Mouse (Mus musculus) T-cell, adult 2 months (primary cell): Measurements from ENCODE around the gene Ttll11.

Source experiments
- DNase-seq: peaks from one replicate; pipeline ENCODE4 v3.0.0; 2022; ENCODE audit warnings: low spot score

Ttll11 gene

GRCm38 (mm10) chr2:35767834-35768537, 211.7 kb downstream of the Ttll11 start:
- no peak for DNase-seq

DNA sequence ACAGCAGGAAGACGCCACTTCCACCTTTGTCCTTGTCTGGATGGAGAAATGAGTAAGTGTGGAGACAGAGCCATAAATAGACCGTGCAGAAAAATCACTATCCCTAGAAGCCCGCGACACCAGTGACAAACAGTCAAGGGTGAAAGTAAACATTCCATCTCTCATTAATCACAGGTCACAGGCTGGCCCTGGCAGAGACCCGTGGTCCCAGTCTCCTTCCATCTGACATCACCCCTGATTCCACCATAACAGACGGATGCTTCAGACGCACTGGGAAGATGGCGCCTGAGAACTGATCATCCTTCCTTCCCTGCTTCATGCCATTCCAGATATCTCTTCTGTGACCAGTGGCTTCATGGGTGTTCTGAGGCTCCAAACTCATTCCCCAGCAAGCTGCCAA, 215.4 kb downstream of the Ttll11 start:
- DNase-seq: no peak

GRCm38 (mm10) chr2:35763818-35764217, 215.9 kb downstream of the Ttll11 start:
- no peak for DNase-seq

DNA sequence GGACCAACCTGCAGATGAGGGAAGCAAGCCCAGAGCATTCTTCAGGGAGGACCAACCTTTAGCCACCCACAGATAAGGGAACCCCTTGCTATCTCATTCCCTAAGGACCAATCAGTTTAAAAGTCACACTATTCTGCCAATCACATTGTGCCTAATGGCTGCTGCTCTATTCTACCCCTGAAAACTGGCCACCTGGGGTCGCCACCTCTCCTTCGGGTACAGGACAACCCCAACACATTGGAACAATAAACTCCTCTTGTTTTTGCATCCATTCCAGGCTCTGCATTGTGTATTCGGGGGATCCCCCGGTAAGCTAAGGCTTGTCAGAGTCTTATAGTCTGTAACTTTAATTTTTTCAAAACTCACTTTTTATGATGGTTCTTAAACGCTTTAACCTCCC, 218.3 kb downstream of the Ttll11 start:
- DNase-seq: no peak

DNA sequence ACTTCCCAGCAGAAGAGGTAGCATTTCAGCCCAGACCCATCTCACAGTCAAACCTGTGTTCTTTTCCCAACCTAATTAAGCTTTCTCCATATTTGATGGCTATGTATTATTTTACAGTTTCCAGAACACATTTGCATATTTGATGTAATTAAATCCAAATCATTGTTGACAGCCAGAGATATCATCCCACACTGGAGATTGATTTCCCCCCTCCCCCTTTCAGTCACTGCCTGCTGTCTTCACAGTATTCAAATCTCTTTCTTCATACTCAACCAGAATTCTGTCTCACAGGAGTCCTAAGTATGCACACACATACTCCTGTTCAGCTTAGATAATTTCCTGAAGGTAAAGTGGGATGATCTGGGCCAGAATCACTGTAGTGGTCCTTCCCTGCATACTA, 218.8 kb downstream of the Ttll11 start:
- DNase-seq: no peak

DNA sequence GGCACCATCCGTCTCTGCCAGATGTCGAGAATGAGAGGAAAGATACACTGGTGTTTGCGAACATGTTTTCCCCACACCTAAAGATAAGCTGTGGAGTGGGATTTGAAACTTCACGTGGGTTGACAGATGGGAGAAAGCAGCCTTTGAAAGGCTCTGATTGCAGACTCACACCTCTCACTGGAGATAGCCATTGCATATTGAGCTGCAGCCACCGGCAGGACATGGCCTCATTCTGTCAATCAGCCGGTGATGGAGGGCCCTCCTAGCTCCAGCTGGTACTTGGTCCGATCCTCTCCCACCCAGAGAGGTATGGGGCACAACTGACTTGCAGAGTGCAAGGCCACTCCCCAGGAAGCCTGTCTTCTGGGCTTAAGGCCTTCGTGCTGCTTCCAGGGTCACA, 219.4 kb downstream of the Ttll11 start:
- DNase-seq: no peak

DNA sequence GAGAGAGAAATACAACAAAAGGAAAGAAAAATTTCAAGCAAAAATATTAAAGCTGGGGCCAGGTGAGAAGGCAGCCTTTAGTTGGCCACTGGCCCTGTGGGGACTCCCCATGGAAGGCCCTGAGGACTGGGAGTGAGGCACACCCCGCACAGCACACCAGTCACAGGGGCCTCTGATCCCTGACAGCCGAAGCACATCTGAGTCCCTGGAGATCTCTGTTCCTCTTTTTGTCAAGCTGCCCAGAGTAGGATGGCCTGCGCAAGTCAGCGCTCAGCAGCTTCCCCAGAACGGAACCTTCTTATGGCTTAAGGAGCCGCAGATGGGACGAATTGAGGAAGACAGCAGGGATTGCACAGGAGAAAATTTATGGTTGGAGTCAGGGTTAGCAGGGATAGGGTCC, 223.2 kb downstream of the Ttll11 start:
- no peak for DNase-seq

GRCm38 (mm10) chr2:35751781-35752505, 227.8 kb downstream of the Ttll11 start:
- DNase-seq: no peak

- DNase-seq: no peak
Measured at GRCm38 (mm10) chr2:35750533-35751141, 229.1 kb downstream of the Ttll11 start.

GRCm38 (mm10) chr2:35747371-35748035, 232.2 kb downstream of the Ttll11 start:
- DNase-seq: no peak

DNA sequence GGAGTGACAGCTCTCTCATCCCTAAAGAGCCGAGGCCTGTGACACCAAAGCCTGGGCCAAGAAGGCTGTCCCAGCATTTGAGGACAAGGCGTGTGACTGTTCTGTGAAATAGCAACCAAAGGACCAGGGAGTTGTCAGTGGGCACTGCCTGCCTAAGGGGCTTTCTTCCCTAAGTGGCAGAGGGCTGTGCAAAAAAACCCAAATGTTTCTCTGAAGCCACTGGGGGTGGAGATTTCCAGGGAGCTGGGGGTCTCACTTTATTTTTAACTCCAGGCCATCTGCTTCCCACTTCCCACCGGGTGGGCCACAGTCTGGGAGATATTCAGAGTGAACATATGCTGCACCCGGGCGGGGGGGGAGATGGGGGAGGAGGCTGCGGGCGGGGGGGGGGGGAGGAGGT, 233.1 kb downstream of the Ttll11 start:
- DNase-seq: no peak

DNA sequence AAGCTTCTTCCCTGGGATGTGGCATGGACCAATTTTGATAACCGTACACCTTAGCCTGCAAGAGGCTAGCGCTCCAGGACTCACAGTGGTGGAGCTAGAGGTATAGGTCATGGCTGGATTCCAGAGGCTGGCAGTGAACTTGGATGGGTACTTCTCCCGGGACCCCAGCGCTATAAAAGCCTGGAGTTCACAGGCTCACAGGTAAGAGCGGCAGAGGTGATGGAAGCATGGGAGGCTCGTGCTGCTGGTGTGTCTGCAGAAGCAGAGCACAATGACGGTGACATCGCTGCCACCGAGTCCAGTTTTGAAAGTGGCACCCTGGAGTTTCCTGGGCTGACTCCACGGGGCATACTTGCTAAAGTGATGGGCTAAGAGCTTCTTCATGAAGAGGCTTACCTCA, 233.8 kb downstream of the Ttll11 start:
- DNase-seq: no peak

GRCm38 (mm10) chr2:35739669-35740254, 240.0 kb downstream of the Ttll11 start:
- no peak for DNase-seq

DNA sequence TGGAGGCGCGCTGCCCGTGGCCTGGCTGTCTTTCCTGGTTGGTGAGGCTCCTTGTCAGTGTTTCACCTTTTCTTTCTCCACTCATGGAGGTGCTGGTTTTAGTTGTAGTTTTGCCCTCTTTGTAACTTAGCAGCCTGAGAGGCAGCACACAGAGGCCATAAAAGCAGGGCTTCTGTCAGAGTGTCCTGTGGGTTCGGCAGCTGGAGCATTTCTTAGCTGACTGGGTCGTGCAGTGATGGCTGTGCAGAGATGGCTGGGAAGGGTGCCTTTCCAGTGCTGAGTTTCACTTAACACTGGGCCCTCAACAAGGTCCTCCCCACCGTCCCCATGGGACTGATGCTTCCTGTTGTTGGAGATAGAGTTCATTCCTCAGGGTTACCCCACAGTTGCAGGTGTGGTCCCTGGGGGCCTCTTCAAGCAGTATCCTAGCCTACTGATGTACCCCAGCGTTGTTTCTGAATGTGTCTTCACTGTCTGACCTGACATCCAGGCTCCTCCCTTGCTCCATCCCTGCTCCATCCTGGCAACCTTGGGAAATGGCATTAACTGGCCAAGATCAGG, 242.2 kb downstream of the Ttll11 start:
- no peak for DNase-seq

GRCm38 (mm10) chr2:35736061-35736460, 243.7 kb downstream of the Ttll11 start:
- no peak for DNase-seq

- no peak for DNase-seq
Measured at GRCm38 (mm10) chr2:35735001-35735400, 244.7 kb downstream of the Ttll11 start.

GRCm38 (mm10) chr2:35731671-35732449, 247.9 kb downstream of the Ttll11 start:
- no peak for DNase-seq

GRCm38 (mm10) chr2:35729077-35730065, 250.3 kb downstream of the Ttll11 start:
- DNase-seq: no peak

GRCm38 (mm10) chr2:35728633-35729032, 251.1 kb downstream of the Ttll11 start:
- DNase-seq: no peak

GRCm38 (mm10) chr2:35723691-35724090, 256.0 kb downstream of the Ttll11 start:
- DNase-seq: no peak
